Mouse (Mus musculus): ENCODE data around the gene Prr19. TPM values are rescaled to one million over a fixed set of nuclear protein-coding genes. Genes with fewer than 3 reads are reported as not detected.

Gene Prr19
- total RNA-seq, 2 experiments from 2014 or later, result not detected

GRCm38 (mm10) chr7:25274571-25274970 is 26.6 kb upstream of the Prr19 start:
- no peak for DNase-seq
- intact Hi-C loops (cut with DNase I; ENCODE audit: low total_unique reads), result no loop called here

DNA sequence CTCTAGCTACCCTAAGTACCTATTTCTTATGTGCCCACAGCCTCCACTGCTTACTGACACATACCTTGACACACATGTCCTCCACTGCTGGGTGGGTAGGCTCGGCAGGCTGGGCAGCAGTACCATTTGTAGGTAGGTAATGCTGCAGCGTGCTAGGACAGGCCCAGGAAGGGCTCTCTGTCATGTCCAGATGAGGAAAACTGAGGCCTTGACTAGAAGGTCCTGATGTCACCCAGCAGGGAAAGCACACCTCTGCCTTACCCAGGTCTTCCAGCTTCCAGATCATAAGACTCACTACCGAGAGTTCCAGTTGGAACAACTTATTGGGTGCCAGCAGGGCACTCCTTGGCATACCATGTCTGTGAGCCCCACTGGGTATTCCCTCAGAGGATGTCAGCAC is 26.2 kb upstream of the Prr19 start:
- intact Hi-C loops (cut with DNase I; ENCODE audit: low total_unique reads), result loop anchor here (5.0 kb wide), 1 partner anchor 33 kb away; no protein-coding TSS in a partner anchor
- DNase-seq, result no peak

DNA sequence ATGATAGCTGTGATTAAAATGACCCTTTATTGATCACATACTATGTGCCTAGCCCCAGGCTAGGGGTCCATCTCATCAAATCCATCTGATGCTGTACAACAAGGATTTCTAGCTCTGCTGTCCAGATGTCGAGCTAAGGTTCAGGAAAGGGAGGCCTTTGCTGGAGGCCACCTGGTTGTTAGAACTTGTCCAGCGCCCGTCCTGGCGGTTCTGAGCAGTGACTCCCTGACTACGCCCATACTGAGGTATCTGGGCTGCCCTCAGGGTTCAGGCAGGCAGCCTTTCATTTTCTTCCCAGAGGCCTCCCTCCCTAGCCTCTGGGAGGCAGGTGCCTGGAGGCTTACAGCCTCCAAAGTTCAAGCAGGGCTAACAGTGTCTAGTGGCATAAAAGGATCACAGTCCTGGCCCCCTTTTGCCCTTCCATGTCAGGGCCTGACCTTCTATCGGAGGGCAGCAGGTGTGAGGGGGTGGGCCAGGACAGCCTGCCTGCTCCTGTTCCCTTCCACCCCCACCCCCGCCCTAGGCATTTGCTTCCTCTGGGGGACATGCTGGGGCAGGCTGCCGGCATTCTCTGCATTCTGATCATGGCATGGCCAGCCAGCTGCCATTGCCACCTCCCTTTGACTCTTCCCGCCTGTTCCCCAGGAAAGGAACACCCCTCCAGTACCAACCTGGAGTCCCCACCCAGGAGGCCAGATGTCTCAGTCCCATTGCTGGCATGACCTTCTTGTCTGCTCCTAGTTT is 25.5 kb upstream of the Prr19 start:
- DNase-seq, result no peak
- intact Hi-C loops (cut with DNase I; ENCODE audit: low total_unique reads), result loop anchor here (5.0 kb wide), 1 partner anchor 33 kb away; no protein-coding TSS in a partner anchor

DNA sequence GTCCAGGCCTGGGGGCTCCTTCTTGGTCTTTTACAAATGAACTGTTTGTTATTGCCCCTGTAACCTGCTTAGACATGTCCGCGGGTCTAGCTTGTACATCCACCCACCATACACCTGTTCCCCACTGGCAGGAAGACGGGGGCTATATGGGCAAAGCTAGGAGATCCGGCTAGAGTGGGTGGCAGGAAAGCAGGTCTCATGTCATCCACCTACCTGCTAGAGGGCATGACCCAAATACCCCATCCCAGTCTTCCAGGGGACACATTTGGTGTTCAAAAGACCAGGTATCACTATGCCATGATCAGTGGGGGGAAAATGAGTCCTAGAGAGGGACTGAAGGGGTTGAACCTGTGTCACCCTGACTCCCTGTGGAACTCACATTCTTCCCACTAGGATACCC is 23.8 kb upstream of the Prr19 start:
- intact Hi-C loops (cut with DNase I; ENCODE audit: low total_unique reads), result loop anchor here (5.0 kb wide), 1 partner anchor 35 kb away; no protein-coding TSS in a partner anchor
- DNase-seq, result no peak

DNA sequence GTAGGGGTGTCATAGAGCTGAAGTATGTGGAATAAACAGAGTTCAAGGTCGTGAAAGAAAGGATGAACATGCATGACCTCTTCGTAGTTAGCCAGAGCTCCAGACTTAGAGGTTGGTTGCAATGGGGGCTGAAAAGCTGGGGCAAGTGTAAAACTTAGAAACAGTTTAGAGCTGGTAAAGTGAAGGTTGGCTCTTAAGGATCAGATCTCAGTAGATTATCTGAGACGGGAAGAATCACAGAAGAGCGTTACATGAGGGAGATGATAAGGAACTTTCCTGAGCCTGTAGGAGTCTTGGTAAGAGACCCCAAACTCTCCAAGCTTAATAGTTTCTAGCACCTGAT is 23.2 kb upstream of the Prr19 start:
- no peak for DNase-seq
- intact Hi-C loops (cut with DNase I; ENCODE audit: low total_unique reads), result loop anchor here (5.0 kb wide), 1 partner anchor 36 kb away; no protein-coding TSS in a partner anchor

GRCm38 (mm10) chr7:25278341-25279075 is 22.7 kb upstream of the Prr19 start:
- intact Hi-C loops (cut with DNase I; ENCODE audit: low total_unique reads), result loop anchor here (5.0 kb wide), 1 partner anchor 36 kb away; no protein-coding TSS in a partner anchor

GRCm38 (mm10) chr7:25279076-25279860 is 21.9 kb upstream of the Prr19 start:
- intact Hi-C loops (cut with DNase I; ENCODE audit: low total_unique reads), result loop anchor here (5.0 kb wide), 1 partner anchor 37 kb away; no protein-coding TSS in a partner anchor
- peak; percentile 89 for DNase-seq

More at GRCm38 (mm10) chr7:25278341-25279075, 22.7 kb upstream of the Prr19 start:
- DNase-seq, result peak; percentile 72

DNA sequence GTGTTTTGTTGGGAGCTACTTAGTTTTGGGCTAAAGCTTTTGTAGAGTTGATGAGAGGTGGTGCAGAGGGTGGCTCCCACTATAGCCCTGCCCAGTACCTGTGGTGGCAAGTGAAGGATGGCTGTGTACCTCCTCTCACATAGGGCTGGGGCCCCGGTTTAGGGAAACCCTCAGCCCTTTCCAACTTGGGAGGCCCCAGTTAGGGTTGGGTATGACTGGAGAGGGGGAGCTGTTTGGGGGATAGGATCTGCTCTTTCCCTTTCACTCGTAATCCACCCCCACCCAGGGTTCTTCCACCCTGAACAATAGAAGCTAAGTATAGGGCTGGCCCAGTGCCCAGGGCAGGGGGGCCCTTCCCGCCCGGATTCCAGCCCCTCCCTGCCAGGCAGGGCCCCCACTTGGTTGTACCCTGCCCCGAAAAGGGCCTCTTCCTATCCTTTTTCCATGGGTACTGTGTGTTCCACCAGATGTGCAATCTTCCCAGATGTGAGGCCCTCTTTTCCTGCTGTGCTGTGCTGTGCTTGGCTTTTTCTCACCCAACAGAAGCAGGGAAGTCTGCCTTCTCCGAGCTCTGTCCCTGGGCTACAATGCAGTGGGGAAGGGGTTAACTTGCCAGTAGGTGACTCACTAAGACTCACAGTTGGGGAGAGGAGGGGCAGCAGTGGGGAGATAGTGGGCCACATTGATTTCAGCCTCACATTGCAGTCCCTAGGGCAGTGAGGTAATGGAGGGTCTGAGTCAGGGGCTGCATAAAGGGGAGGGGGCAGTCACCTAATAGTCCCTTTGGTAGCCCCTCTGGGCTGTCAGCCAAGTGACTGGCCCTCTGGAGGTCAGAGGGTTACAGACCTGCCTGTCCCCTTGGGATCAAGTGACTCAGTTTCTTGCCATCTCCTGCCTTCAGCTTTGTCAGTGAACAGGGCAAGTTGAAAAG is 21.1 kb upstream of the Prr19 start:
- intact Hi-C loops (cut with DNase I; ENCODE audit: low total_unique reads), result loop anchor here (5.0 kb wide), 1 partner anchor 38 kb away; no protein-coding TSS in a partner anchor

GRCm38 (mm10) chr7:25281166-25281733 is 20.0 kb upstream of the Prr19 start:
- DNase-seq, result no peak
- intact Hi-C loops (cut with DNase I; ENCODE audit: low total_unique reads), result no loop called here

More for the DNA sequence above, 21.1 kb upstream of the Prr19 start:
- peak; percentile 61 for DNase-seq

GRCm38 (mm10) chr7:25281734-25282601 is 19.2 kb upstream of the Prr19 start:
- intact Hi-C loops (cut with DNase I; ENCODE audit: low total_unique reads), result no loop called here

DNA sequence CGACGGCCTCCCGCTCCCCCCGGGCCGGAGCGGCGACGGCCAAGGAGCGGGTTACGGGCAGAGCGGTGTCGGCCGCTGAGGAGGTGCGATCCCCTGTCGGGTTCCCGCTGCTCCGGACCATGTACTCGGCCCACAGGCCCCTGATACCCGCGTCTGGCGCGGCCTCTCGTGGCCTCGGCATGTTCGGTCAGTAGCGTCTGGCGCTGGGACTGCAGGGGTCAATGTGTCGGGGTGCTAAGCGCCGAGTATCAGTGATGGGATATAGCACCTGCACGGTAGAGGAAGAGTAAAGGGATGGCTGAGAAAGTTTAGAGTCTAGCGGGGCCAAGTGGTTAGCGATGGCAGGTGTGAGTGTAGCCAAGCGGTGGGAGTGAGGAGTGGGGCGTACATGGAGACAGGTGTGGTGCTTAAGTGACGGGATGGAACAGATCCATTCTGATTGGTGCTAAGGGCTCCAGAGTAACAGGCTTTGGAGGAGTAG is 18.4 kb upstream of the Prr19 start:
- DNase-seq, result peak; percentile 58
- intact Hi-C loops (cut with DNase I; ENCODE audit: low total_unique reads), result no loop called here

More at GRCm38 (mm10) chr7:25281734-25282601, 19.2 kb upstream of the Prr19 start:
- peak; percentile 99 for DNase-seq

- DNase-seq, result peak; percentile 38
- intact Hi-C loops (cut with DNase I; ENCODE audit: low total_unique reads), result no loop called here
These were observed 17.6 kb upstream of the Prr19 start for GRCm38 (mm10) chr7:25283637-25284036.

DNA sequence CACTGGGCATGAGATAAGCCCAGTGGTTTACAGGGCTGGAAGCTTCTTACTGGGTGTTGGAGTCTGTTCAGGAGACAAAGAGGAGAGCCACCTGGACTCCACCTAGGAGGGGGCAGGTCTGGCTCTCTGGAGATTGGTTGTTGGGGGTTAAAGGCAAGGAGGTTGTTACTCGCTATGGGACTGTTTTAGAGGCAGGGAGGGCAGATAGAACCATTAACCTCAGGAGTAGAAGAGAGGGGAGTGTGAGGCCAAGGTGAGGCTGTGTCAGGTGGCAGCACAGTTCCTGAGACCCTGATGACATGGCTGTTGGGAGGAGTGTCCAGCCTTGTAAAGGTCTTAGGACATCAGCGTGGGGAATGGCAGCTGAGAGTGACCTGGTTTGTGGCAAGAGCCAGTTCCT is 17.0 kb upstream of the Prr19 start:
- peak; percentile 1 for DNase-seq

DNA sequence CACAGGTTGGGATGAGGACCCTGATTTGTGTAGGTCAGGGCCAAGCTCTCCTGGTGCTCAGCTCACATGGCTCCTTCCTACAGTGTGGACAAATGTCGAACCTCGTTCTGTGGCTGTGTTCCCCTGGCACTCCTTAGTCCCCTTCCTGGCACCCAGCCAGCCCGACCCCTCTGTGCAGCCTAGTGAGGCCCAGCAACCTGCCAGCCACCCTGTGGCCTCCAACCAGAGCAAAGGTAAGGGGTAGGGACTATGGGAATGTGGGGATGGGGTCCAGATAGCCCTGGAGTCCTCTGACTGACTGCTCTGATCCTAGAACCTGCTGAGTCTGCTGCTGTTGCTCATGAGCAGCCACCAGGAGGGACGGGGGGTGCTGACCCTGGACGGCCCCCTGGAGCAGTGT is 16.4 kb upstream of the Prr19 start:
- DNase-seq, result no peak
- intact Hi-C loops (cut with DNase I; ENCODE audit: low total_unique reads), result no loop called here

More for the DNA sequence above, 17.0 kb upstream of the Prr19 start:
- intact Hi-C loops (cut with DNase I; ENCODE audit: low total_unique reads), result no loop called here

DNA sequence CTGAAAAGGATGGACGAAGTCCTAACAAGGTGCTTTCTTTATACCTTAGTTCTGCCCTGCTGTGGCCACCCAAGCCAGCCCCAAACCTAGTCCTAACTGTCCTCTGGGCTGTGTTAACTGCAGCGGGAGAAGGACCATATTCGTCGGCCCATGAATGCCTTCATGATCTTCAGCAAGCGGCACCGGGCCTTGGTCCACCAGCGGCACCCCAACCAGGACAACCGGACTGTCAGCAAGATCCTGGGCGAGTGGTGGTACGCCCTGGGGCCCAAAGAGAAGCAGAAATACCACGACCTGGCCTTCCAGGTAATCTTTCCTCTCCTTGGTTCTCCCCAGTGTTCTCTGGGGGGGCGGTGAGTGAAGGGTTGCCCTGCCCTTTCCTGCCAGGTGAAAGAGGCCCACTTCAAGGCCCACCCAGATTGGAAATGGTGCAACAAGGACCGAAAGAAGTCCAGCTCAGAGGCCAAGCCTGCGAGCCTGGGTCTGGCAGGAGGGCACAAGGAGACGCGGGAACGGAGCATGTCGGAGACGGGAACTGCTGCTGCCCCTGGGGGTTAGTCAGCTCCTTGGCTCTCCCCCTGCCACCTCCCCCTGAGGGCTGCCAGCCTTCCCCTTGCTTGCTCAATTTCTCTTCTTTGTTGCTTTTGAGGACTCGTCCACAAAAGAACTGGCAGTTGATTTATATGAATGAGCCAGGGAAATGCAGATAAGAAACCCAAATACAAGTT is 15.5 kb upstream of the Prr19 start:
- no peak for DNase-seq
- intact Hi-C loops (cut with DNase I; ENCODE audit: low total_unique reads), result no loop called here

GRCm38 (mm10) chr7:25286989-25287388 is 14.2 kb upstream of the Prr19 start:
- DNase-seq, result no peak
- intact Hi-C loops (cut with DNase I; ENCODE audit: low total_unique reads), result no loop called here

- DNase-seq, result no peak
- intact Hi-C loops (cut with DNase I; ENCODE audit: low total_unique reads), result no loop called here
These were observed 13.2 kb upstream of the Prr19 start for GRCm38 (mm10) chr7:25288011-25288410.

All from gastrocnemius, postnatal 14 days (tissue).